Mouse (Mus musculus): ENCODE data around the gene Med10. TPM values are rescaled to one million over a fixed set of nuclear protein-coding genes. Genes with fewer than 3 reads are reported as not detected.

Med10 gene
- polyA plus RNA-seq (2012; ENCODE audit: insufficient read depth, low replicate concordance), result 1.5 and 10.2 TPM in 2 replicates

DNA sequence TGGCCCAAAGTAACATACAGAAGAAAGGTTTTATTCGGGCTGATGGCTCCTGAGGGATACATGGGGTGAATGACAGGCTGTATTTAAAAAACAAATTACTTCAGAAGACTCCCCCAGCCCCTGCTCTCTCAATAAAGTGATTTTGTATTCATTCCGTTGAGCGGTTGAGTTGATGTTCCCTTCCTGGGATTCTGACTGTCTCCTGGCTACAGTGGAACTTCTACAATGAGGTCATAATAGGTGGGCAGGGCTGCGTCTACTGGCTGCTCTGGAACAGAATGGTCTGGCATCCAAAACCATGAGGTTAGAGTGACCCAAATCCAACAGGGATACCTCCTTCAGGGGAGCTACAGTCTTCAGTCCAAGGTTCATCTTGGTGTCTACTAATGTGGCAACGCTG is at the start of gene Med10:
Med10 (plus strand) TSS at position 301 of the 400 bp plus-strand sequence.
- Histone ChIP-seq H3K9me3 (peaks cover 10% of the 10 kb centered on the region; the same call in 1 of the 2 replicates), H3K27me3 (replicated peaks) (peaks cover 31% of the 10 kb centered on the region), H3K4me1 (peaks cover 7% of the 10 kb centered on the region; the same call in 1 of the 2 replicates), H3K4me3 (replicated peaks) (no peak within 1 kb of the TSS), H3K36me3 (replicated peaks; ENCODE audit: low read length) (no peaks in the 10 kb centered on the region)
- TF ChIP-seq FLI1 (IDR thresholded peaks at IDR 0.05; ENCODE audit: low read length), result no peak
- TF ChIP-seq GATA1 (IDR thresholded peaks at IDR 0.05; ENCODE audit: borderline replicate concordance, low read length), result no peak

DNA sequence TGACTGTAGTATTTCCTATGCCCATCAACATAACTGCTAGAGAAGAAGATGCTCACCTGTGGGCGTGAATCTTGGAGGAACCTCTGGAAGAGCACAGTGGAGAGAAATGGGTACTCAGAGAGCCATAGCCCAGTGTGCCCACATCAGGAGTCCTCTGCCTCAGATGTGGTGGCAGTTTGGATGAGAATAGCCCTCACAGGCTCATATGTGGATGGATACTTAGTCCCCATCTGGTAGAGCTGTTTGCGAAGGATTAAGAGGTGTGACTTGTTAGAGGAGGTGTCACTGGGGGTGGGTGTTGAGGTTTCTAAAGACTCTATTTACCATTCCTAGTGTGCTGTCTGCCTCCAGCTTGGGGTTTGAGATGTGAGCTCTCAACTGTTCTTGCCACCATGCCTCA is 49.3 kb upstream of the Med10 start:
- no peaks in the 10 kb centered on the region for H3K9me3 ChIP-seq
- TF ChIP-seq FLI1 (IDR thresholded peaks at IDR 0.05; ENCODE audit: low read length), result no peak
- no peak for TF ChIP-seq GATA1 (IDR thresholded peaks at IDR 0.05; ENCODE audit: borderline replicate concordance, low read length)
- H3K4me1 ChIP-seq, result no peaks in the 10 kb centered on the region
- no peak overlapping the region for H3K4me3 ChIP-seq (replicated peaks)
- no peaks in the 10 kb centered on the region for H3K36me3 ChIP-seq (replicated peaks; ENCODE audit: low read length)
- no peaks in the 10 kb centered on the region for H3K27me3 ChIP-seq (replicated peaks)

DNA sequence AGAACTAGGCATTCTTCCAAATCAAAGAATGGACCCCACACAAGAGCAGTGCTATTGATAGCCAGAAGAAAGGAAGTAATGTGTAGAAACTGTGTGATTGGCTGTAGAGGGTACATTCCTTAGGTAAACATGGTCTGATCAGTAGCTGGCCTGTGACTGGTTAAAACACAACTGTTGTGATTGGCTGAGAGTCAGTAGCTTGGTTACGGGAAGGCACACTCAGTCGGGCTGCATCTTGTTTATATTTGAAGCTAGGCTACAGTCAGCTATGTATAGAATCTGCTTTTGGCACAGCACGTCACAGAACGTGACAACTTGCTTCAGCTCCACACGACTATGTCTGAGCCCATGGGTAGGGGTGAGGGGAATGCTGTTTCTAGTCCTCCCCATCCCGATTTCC is 43.2 kb upstream of the Med10 start:
- Histone ChIP-seq H3K4me3 (replicated peaks) (no peak overlapping the region), H3K4me1 (no peaks in the 10 kb centered on the region)

DNA sequence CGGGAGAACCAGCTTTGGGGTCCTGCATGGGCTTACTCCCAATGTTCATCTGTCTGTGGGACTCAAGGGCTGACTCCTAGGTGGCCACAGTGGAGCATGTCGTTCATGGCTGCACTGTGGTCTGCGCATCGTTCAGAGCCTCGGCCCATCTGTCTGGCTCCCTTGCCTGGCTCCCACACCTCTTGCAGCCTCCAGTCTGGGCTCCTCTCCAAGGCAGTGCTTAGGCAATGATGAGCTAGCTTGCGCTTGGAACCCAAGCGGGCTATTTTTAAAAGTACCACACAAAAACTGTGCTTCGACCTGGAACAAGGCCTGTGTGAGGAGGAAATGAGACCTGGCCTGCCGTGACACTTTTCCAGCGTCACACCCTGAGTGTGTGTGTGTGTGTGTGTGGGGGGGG is 40.8 kb upstream of the Med10 start:
- Histone ChIP-seq H3K4me3 (replicated peaks) (no peak overlapping the region), H3K9me3 (0 out of 2 replicates have a peak, but pooled peaks cover 7% of the 10 kb centered on the region), H3K36me3 (replicated peaks; ENCODE audit: low read length) (no peaks in the 10 kb centered on the region), H3K27me3 (replicated peaks) (peaks cover 1% of the 10 kb centered on the region), H3K4me1 (no peaks in the 10 kb centered on the region)
- no peak for TF ChIP-seq GATA1 (IDR thresholded peaks at IDR 0.05; ENCODE audit: borderline replicate concordance, low read length)
- no peak for TF ChIP-seq FLI1 (IDR thresholded peaks at IDR 0.05; ENCODE audit: low read length)

More for the DNA sequence above, 43.2 kb upstream of the Med10 start:
- Histone ChIP-seq H3K9me3 (no peaks in the 10 kb centered on the region), H3K36me3 (replicated peaks; ENCODE audit: low read length) (no peaks in the 10 kb centered on the region), H3K27me3 (replicated peaks) (peaks cover 1% of the 10 kb centered on the region)
- no peak for TF ChIP-seq FLI1 (IDR thresholded peaks at IDR 0.05; ENCODE audit: low read length)
- TF ChIP-seq GATA1 (IDR thresholded peaks at IDR 0.05; ENCODE audit: borderline replicate concordance, low read length), result no peak

DNA sequence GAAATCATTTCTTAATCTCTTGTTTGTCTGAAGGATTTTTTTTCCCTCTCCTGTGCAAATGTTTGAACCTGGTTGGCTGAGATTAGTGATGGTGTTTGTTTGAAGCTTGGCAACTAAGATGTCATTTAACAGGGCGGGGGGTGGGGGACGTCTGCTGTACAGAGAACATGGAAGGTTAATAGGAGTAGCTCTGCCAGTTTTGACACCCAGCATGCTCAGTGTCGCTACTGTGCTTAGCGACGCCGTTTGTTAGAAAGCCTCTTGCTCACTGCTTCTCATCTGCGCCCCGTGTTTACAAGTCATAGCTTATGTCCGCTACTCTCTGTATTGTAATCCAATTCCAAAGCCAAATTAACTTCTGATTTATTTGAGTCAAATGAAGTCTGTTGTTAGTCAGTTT is 37.5 kb upstream of the Med10 start:
- TF ChIP-seq GATA1 (IDR thresholded peaks at IDR 0.05; ENCODE audit: borderline replicate concordance, low read length), result no peak
- TF ChIP-seq FLI1 (IDR thresholded peaks at IDR 0.05; ENCODE audit: low read length), result no peak
- no peaks in the 10 kb centered on the region for H3K4me1 ChIP-seq
- peaks cover 24% of the 10 kb centered on the region for H3K9me3 ChIP-seq
- H3K4me3 ChIP-seq (replicated peaks), result no peak overlapping the region
- no peaks in the 10 kb centered on the region for H3K36me3 ChIP-seq (replicated peaks; ENCODE audit: low read length)
- peaks cover 1% of the 10 kb centered on the region for H3K27me3 ChIP-seq (replicated peaks)

DNA sequence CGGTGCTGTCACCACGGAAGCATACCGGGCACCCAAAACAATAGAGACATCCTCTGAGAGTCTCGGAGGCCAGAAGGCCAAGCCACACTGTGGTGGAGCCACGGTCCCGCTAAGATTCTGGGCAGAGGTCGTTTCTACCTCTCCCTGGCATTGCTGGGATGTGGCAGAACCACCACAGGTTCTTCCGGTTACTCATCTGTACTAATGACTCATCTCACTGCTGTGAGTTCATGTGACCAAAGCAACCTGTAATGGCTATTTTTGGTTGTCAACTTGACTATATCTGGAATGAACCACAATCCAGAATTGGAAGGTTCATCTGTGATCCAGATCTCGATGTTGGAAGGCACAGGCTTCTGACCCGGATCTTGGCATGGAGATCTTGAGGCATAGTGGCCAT is 34.0 kb upstream of the Med10 start:
- H3K4me3 ChIP-seq (replicated peaks), result no peak overlapping the region
- TF ChIP-seq FLI1 (IDR thresholded peaks at IDR 0.05; ENCODE audit: low read length) (no peak), GATA1 (IDR thresholded peaks at IDR 0.05; ENCODE audit: borderline replicate concordance, low read length) (no peak)
- H3K27me3 ChIP-seq (replicated peaks), result peaks cover 2% of the 10 kb centered on the region
- no peaks in the 10 kb centered on the region for H3K36me3 ChIP-seq (replicated peaks; ENCODE audit: low read length)
- peaks cover 41% of the 10 kb centered on the region for H3K9me3 ChIP-seq
- H3K4me1 ChIP-seq, result no peaks in the 10 kb centered on the region; the same call in 1 of the 2 replicates

DNA sequence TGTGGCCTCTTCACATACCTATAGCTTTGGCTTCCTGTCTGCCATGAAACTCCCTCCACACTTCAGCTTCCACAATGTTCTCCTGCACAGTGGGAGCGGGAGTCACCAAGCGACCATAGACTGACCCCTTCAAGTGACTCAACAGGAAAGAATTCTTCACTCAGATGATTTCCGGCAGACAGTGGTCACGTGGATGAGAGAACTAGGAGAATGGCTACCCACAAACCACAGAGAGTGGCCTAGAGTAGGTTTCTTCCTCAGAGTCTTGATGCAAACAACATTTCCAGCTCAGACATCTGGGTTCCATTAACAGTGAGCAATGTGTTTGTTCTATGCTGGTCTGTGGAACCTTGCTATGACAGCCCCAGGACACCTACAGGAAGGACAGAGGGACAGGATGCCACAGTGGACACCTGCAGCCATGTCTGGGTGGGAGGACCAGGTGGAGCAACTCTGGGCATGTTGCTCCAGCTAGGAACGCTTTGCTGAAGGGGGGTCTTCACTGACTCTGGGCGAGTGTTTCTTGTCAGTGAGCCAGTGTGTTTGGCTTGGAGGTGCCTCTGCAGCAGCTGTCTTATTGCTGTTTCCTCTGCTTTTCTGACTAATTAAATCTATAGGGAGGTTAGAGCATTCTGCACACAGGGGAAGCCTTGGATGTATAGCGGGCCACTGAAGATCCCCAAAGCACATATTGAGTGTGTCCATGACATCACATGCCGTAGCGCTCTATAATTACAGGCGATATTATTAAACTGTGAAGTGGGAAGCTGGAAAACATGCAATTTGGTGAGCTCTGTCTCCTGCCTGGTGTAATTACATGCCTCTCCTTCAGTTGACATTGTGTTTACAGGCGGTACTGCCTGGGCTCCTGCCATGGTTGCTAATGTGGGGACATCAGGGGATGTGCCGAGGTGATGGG is 31.4 kb upstream of the Med10 start:
- no peaks in the 10 kb centered on the region; the same call in 1 of the 2 replicates for H3K4me1 ChIP-seq
- peaks cover 36% of the 10 kb centered on the region for H3K9me3 ChIP-seq
- TF ChIP-seq FLI1 (IDR thresholded peaks at IDR 0.05; ENCODE audit: low read length) (no peak), GATA1 (IDR thresholded peaks at IDR 0.05; ENCODE audit: borderline replicate concordance, low read length) (no peak)
- H3K27me3 ChIP-seq (replicated peaks), result peaks cover 2% of the 10 kb centered on the region
- H3K36me3 ChIP-seq (replicated peaks; ENCODE audit: low read length), result no peaks in the 10 kb centered on the region
- no peak overlapping the region for H3K4me3 ChIP-seq (replicated peaks)

DNA sequence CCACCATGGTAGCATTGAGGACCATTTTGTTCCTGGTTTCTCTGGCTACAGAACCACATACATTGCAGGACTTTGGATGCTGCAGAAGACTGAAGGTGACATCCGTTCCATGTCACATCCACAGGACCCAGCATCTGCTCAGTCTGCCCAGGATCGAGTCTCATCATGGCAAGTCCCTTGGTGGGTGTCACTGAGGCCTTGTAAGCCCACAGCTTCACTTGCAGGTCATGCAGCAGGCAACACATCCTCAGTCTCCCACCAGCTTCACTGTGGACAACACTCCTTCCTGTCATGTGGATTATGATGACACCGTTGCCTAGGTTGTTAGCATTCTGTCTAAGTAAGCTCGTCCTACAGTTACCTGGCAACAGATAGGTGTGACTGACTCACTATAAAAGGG is 29.8 kb upstream of the Med10 start:
- no peak for TF ChIP-seq FLI1 (IDR thresholded peaks at IDR 0.05; ENCODE audit: low read length)
- TF ChIP-seq GATA1 (IDR thresholded peaks at IDR 0.05; ENCODE audit: borderline replicate concordance, low read length), result no peak
- no peaks in the 10 kb centered on the region; the same call in 1 of the 2 replicates for H3K4me1 ChIP-seq

DNA sequence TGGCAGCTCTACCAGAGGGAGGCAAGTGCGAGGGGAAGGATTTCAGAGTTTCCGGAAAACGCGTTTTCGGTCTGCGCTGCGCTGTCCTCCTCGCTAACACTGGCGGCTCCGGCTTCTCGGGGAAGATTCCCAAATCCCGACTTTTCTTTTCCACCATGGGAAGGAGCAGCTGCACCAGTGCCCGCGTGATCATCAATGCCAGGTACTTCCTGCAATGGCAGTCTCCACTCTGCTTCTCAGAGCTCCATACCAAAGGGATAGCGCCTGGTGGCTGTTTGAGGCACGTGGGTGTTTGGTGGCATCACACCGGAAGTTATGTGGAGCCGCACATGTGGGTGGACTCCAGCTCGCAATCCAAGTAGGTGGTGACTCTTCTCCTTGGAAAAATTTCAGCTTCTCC is 24.0 kb upstream of the Med10 start:
- no peaks in the 10 kb centered on the region; the same call in 1 of the 2 replicates for H3K9me3 ChIP-seq
- H3K36me3 ChIP-seq (replicated peaks; ENCODE audit: low read length), result no peaks in the 10 kb centered on the region
- TF ChIP-seq FLI1 (IDR thresholded peaks at IDR 0.05; ENCODE audit: low read length) (no peak), GATA1 (IDR thresholded peaks at IDR 0.05; ENCODE audit: borderline replicate concordance, low read length) (no peak)
- no peak overlapping the region for H3K4me3 ChIP-seq (replicated peaks)
- peaks cover 2% of the 10 kb centered on the region for H3K27me3 ChIP-seq (replicated peaks)
- no peaks in the 10 kb centered on the region for H3K4me1 ChIP-seq

More for the DNA sequence above, 29.8 kb upstream of the Med10 start:
- H3K9me3 ChIP-seq, result peaks cover 33% of the 10 kb centered on the region
- peak overlapping the region; percentile 29 for H3K4me3 ChIP-seq (replicated peaks)
- peaks cover 2% of the 10 kb centered on the region for H3K27me3 ChIP-seq (replicated peaks)
- no peaks in the 10 kb centered on the region for H3K36me3 ChIP-seq (replicated peaks; ENCODE audit: low read length)

DNA sequence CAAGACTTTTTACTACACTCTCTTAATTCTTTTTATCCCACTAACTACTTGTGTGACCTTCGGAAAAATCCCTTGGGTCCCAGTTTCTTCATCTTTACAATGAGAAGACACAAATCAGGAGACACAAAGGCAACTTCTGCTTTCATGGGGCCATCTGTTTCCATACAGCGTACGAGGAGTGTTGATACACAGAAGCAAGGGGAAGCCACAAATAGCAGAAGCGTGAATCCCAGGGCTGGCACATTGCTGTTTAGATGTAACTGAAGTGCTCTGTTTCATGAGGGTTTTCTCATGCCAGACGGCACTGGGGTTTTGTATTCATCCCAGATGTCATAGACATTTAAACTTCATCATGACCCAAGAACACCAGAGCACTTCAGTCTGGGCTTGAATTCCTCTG is 13.5 kb upstream of the Med10 start:
- no peak for TF ChIP-seq GATA1 (IDR thresholded peaks at IDR 0.05; ENCODE audit: borderline replicate concordance, low read length)
- no peak for TF ChIP-seq FLI1 (IDR thresholded peaks at IDR 0.05; ENCODE audit: low read length)
- no peak overlapping the region for H3K4me3 ChIP-seq (replicated peaks)

More for the DNA sequence above, 13.5 kb upstream of the Med10 start:
- Histone ChIP-seq H3K27me3 (replicated peaks) (peaks cover 14% of the 10 kb centered on the region), H3K36me3 (replicated peaks; ENCODE audit: low read length) (no peaks in the 10 kb centered on the region), H3K4me1 (no peaks in the 10 kb centered on the region), H3K9me3 (no peaks in the 10 kb centered on the region)

Measured in megakaryocyte, embryonic 14.5 days (primary cell).